Mouse (Mus musculus) kidney, postnatal 0 days (tissue): ENCODE data around the gene Dennd2d. TPM values are rescaled to one million over a fixed set of nuclear protein-coding genes. Genes with fewer than 3 reads are reported as not detected.

Experiments
- ATAC-seq: fragments of 200-750 bp; cut with Nextera tagmentation; replicated peaks from 2 replicates; pipeline ENCODE4 v1.8.0; 2017; ENCODE audit warnings: low read depth, moderate number of reproducible peaks, moderate TSS enrichment, moderate library complexity; ENCODE audit not compliant: low FRiP score
- DNase-seq: peaks from one replicate; pipeline ENCODE4 v3.0.0-alpha.2; 2016; ENCODE audit warnings: low spot score
- H3K27ac ChIP-seq: fragments of 300-500 bp; sonication (generic); 2 replicates; pipeline ENCODE4 v1.5.1; 2014; ENCODE audit warnings: mild to moderate bottlenecking
- H3K27me3 ChIP-seq: fragments of 300-500 bp; sonication (generic); 2 replicates; pipeline ENCODE4 v1.6.1; 2014; ENCODE audit warnings: low read length, mixed read lengths; ENCODE audit not compliant: insufficient read depth
- H3K36me3 ChIP-seq: fragments of 300-500 bp; sonication (generic); 2 replicates; pipeline ENCODE4 v1.6.1; 2014; ENCODE audit warnings: low read length, mixed read lengths; ENCODE audit not compliant: insufficient read depth
- H3K4me1 ChIP-seq: fragments of 300-500 bp; sonication (generic); replicated peaks from 2 replicates; pipeline ENCODE4 v1.6.1; 2014; ENCODE audit warnings: antibody characterized with exemption, low read length, mixed read lengths; ENCODE audit not compliant: insufficient read depth
- H3K4me2 ChIP-seq: fragments of 300-500 bp; sonication (generic); 2 replicates; pipeline ENCODE4 v1.6.1; 2014; ENCODE audit warnings: mild to moderate bottlenecking, low read length, moderate library complexity, mixed read lengths
- H3K4me3 ChIP-seq: fragments of 300-500 bp; sonication (generic); replicated peaks from 2 replicates; pipeline ENCODE4 v1.5.1; 2014; ENCODE audit warnings: low read depth, low read length
- H3K9ac ChIP-seq: fragments of 300-500 bp; sonication (generic); 2 replicates; pipeline ENCODE4 v1.6.1; 2014; ENCODE audit warnings: low read depth, low read length
- H3K9me3 ChIP-seq: fragments of 300-500 bp; sonication (generic); replicated peaks from 2 replicates; pipeline ENCODE4 v1.6.1; 2016; ENCODE audit warnings: low read length, inconsistent platforms, mixed read lengths
- CTCF ChIP-seq: IDR thresholded peaks from 2 replicates; pipeline ENCODE4 v1.5.1; 2016; ENCODE audit warnings: antibody characterized with exemption, low read depth, mild to moderate bottlenecking, moderate library complexity
- WGBS: fragments of 180-500 bp; shearing (Covaris S2); extraction: QIAGEN DNeasy Blood & Tissue Kit; methylation state at CpG from one replicate; pipeline ENCODE4 v1.1.7; 2014; 5-methylcytosine and 5-hydroxymethylcytosine counted together
- polyA plus RNA-seq: library from polyadenylated mRNA; unstranded; fragments of >200 nt; fragmentation: Nextera tagmentation; extraction: Ambion mirVana; gene quantifications from 2 replicates; pipeline ENCODE4 v1.2.1, GENCODE M21; 2015

The Dennd2d gene
- polyA plus RNA-seq, 1 experiment from 2014 or later, result 10.5 TPM

DNA sequence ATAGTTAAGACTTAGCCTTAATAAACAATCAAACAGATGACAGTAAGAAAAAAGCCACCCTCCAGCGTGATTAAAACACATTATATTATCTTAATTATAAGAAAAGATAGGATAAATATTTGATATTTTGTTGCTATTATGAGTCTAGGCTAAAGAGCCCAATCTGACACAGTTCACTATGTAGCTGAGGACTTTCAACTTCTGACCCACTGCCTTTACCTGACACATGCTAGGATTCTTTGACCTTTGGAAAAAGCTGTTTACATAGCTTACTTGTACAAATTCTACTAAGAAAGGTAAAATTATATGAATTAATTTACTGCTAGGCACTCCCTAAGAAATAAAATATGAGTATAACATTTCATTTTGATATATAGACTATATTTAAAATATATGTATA is 28.5 kb downstream of the Dennd2d start:
- WGBS, result 91% methylated on average over 1 of the region's 1 CpGs
- DNase-seq (no peak), ATAC-seq (no peak)
- no peak overlapping the region for H3K27ac ChIP-seq
- no peak overlapping the region for H3K4me3 ChIP-seq
- TF ChIP-seq CTCF, result no peak
- no peaks in the 10 kb centered on the region for H3K27me3 ChIP-seq
- H3K36me3 ChIP-seq, result 0 out of 2 replicates have a peak, but pooled peaks cover 5% of the 10 kb centered on the region
- no peaks in the 10 kb centered on the region for H3K9me3 ChIP-seq
- H3K9ac ChIP-seq, result no peak overlapping the region
- H3K4me1 ChIP-seq, result no peaks in the 10 kb centered on the region
- H3K4me2 ChIP-seq, result no peak overlapping the region

DNA sequence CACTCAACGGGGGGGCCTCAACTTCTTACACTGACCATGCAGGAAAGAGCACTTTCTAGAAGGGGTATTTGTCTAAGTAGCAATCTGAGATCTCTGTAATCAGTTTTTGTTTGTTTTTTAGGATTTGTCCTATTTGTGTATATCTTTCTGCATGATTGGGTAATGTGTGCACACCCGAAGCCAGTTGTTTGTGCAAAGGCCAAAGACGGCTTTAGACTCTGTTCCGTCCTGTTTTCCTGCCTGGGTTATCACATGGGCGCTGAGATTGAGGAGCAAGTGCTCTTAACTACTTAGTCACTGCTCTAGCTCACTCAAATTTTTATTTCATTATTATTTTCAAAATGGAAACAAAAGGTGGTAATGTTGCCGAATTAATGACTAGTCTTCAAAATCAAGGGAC is 32.8 kb downstream of the Dennd2d start:
- no peak for ATAC-seq
- Histone ChIP-seq H3K9ac (no peak overlapping the region), H3K4me2 (no peak overlapping the region), H3K27me3 (no peaks in the 10 kb centered on the region), H3K4me1 (no peaks in the 10 kb centered on the region), H3K36me3 (0 out of 2 replicates have a peak, but pooled peaks cover 5% of the 10 kb centered on the region), H3K4me3 (no peak overlapping the region), H3K27ac (no peak overlapping the region), H3K9me3 (no peaks in the 10 kb centered on the region)
- WGBS, result 83% methylated on average over 6 of the region's 6 CpGs
- TF ChIP-seq CTCF, result no peak
- DNase-seq, result no peak

DNA sequence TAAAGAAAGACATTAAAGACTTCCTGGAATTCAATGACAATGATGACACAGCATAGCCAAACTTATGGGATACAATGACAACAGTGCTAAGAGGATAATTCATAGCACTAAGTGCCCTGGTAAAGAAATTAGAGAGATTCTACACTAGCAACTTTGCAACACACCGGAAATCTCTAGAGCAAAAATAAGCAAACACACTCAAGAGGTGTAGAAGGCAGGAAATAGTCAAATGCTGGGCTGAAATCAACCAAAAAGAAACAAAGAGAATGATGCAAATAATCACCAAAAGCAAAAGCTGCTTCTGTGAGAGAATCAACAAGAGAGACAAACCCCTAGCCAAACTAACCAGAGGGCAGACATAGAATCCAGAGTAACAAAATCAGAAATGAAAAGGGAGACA is 40.5 kb downstream of the Dennd2d start:
- ATAC-seq, result no peak
- H3K9me3 ChIP-seq, result no peaks in the 10 kb centered on the region

DNA sequence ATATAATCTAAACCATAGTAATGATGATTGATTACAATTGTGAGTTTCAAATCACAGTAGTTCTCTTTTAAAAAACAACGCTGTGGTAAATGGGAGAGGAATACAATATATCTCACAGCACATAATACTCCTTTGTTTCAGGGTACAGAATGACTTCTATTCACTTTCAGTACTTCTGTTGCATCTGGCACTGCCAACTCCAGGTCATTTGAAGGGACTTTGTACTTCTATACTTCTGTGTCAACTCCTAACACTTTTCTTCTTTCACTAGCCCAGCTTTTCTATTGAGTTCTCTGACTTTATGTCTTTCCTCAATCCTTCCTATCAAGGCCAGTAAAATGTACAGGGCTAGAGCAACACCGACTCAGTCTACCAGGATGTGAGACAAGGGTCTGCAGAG is 44.2 kb downstream of the Dennd2d start:
- H3K9ac ChIP-seq, result no peak overlapping the region
- no peak overlapping the region for H3K4me3 ChIP-seq
- TF ChIP-seq CTCF, result no peak
- H3K4me1 ChIP-seq, result no peaks in the 10 kb centered on the region
- WGBS, result 93% methylated on average over 2 of the region's 2 CpGs
- H3K36me3 ChIP-seq, result no peaks in the 10 kb centered on the region
- H3K27me3 ChIP-seq, result no peaks in the 10 kb centered on the region
- ATAC-seq (no peak), DNase-seq (no peak)
- no peak overlapping the region for H3K27ac ChIP-seq
- no peak overlapping the region for H3K4me2 ChIP-seq
- no peaks in the 10 kb centered on the region for H3K9me3 ChIP-seq

More for the DNA sequence above, 40.5 kb downstream of the Dennd2d start:
- no peaks in the 10 kb centered on the region for H3K4me1 ChIP-seq
- H3K36me3 ChIP-seq, result no peaks in the 10 kb centered on the region
- no peak overlapping the region for H3K27ac ChIP-seq
- H3K27me3 ChIP-seq, result no peaks in the 10 kb centered on the region
- WGBS, result 91% methylated on average over 1 of the region's 1 CpGs
- H3K4me2 ChIP-seq, result no peak overlapping the region
- no peak overlapping the region for H3K4me3 ChIP-seq
- TF ChIP-seq CTCF, result no peak
- DNase-seq, result no peak
- no peak overlapping the region for H3K9ac ChIP-seq

DNA sequence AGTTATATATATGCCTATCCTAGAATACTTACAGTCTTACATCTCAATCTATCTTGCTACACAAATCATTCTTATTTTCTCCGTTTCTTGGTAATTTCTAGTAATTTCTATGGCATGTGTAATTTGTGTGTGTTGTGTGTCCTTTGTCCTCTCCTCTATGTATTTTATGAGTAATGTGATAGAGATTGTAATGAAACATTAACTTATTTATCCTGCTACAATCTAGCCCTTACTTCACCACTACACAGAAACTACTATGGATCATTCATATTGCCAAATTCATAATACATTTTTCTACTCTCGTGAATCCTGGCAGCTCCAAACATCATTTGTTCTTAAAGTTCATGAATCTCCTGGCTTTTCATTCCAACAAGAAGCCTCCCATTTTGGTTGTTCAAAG is 45.8 kb downstream of the Dennd2d start:
- Histone ChIP-seq H3K4me1 (no peaks in the 10 kb centered on the region), H3K36me3 (no peaks in the 10 kb centered on the region), H3K9ac (no peak overlapping the region), H3K27ac (no peak overlapping the region), H3K4me2 (no peak overlapping the region), H3K4me3 (no peak overlapping the region), H3K9me3 (no peaks in the 10 kb centered on the region), H3K27me3 (no peaks in the 10 kb centered on the region)
- no peak for TF ChIP-seq CTCF
- ATAC-seq, result no peak
- no peak for DNase-seq
- 85% methylated on average over 2 of the region's 2 CpGs for WGBS

DNA sequence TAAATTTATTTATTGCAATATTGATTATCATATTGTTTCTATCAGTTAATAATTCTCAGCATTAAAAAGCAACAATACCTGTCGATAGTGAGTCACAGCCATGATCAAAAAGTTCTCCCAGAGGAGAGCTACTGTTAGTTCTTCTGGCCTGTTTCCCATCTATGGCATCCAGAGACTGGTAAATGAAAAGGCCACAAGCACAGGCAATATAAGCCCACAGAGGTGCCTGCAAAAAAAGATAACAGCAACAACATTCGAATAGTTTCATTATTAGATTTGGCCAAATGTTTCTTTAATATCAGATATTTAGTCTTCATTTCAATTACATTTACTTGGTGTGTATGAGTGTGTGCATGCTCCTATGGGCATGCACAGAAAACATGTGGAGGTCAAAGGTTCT is 51.1 kb downstream of the Dennd2d start:
- 95% methylated on average over 2 of the region's 2 CpGs for WGBS
- Histone ChIP-seq H3K27ac (no peak overlapping the region), H3K36me3 (no peaks in the 10 kb centered on the region), H3K9me3 (no peaks in the 10 kb centered on the region), H3K27me3 (no peaks in the 10 kb centered on the region), H3K4me3 (no peak overlapping the region), H3K4me1 (no peaks in the 10 kb centered on the region), H3K9ac (no peak overlapping the region), H3K4me2 (no peak overlapping the region)
- ATAC-seq (no peak), DNase-seq (no peak)
- no peak for TF ChIP-seq CTCF

DNA sequence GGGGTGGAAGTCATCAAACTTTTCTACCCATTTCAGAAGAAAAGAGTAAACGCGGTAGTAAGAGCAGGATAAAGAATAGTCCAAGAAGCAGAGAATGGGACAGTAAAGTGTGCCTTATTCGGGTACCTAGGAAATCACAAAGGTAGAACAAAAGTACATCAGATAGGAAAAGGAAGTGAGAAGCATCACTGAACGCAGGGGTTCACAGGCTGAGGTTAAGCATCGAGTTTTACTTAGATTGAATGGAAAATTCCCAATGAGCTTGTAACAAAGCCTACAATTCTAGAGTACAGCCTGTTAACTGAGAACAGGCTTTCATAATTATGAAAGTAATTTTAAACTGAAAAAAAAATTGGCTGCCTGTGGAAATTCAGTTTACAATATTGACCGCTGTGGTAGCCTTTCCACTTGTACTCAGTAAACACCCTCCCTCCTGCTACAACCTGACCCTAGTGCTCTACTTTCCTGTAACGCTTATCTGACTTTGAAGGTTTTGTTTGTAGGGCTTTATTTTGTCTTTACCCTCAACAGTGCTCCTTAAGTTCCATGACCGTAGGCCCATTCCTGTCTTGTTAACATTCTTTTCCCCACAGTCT is 62.6 kb downstream of the Dennd2d start:
- Histone ChIP-seq H3K4me3 (no peak overlapping the region), H3K27me3 (no peaks in the 10 kb centered on the region), H3K4me2 (no peak overlapping the region), H3K9me3 (no peaks in the 10 kb centered on the region), H3K9ac (no peak overlapping the region), H3K4me1 (peaks cover 10% of the 10 kb centered on the region), H3K36me3 (no peaks in the 10 kb centered on the region), H3K27ac (no peak overlapping the region)
- DNase-seq, result no peak
- 71% methylated on average over 8 of the region's 8 CpGs for WGBS
- no peak for TF ChIP-seq CTCF
- no peak for ATAC-seq
